Mouse (Mus musculus) cerebellum, adult 11-12 months (tissue): ENCODE results near the gene Epn2.
"Not testable (repeated sequence)": the region's sequence is repeated elsewhere in the genome, so short reads cannot be mapped to it uniquely, and the experiment has no call there.

ENCODE experiments used
- DNase-seq: peaks from one replicate; pipeline ENCODE4 v3.0.0; 2022

Epn2 gene

DNA sequence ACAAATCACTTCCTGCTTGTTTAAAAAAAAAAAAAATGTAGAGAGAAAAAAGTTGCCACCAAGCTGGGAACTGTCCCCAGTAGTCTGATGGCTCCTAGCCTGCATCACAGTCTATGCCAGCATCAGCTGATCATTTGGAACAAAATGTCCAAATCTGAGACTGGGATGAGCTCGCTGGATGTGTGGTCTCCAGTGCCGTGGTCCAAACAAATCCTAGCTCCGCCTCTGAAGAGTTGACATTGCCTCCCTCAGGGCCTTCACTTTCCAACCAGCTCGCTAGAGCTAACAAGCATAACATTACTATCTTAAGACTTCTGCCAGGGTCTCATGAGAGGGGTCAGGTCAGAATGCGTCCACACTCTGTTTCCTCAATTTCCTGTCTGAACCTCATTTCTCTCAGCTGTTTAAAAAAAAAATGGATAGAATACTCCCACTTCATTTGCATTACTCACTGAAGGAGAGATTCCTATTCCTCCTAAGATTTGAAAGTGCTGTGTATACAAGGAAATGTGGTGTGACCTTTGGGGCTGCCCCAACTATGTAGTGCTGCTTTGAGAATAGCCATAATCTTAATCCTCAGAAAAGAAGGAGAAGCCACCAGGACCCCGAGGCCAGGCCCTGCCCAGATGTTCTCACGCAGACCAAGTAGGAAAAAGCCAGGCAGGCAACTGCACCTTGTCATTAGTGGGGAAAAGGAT, 11.2 kb upstream of the Epn2 start:
- no peak for DNase-seq

DNA sequence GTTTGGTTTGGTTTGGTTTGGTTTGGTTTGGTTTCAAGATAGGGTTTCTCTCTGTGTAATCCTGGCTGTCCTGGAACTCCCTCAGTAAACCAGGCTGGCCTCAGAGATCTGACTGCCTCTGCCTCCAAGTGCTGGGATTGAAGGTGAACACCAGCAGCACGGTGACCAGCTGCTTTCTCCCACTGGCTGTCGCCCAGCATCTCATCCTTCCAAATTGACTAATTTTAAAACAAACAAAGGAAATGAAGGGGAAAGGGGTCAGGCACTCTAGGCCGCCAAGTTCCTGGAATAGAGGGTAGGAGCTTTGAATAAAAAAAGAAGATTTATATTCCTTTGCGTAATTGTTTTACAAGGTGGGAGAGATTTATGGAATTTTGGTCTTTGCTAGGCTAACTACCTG, 5.9 kb upstream of the Epn2 start:
- no peak for DNase-seq

DNA sequence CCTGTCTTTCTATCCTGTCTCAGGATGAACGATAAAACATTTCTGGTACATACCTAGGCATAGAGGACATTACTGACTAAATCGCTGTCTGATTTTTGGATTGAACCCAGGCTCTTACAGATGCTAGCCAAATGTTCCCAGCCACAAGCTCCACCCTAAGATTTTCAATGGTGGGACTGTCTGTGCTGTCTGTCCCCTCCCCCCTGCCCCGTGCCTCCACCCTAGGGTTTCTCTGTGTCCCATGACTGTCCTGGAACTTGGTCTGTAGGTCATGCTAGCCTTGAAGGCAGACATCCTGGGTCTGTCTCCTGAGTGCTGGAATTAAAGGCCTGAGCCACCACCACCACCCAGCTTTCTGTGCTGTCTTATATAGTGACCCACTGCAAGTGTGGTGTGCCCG, 5.3 kb upstream of the Epn2 start:
- DNase-seq, result no peak

DNA sequence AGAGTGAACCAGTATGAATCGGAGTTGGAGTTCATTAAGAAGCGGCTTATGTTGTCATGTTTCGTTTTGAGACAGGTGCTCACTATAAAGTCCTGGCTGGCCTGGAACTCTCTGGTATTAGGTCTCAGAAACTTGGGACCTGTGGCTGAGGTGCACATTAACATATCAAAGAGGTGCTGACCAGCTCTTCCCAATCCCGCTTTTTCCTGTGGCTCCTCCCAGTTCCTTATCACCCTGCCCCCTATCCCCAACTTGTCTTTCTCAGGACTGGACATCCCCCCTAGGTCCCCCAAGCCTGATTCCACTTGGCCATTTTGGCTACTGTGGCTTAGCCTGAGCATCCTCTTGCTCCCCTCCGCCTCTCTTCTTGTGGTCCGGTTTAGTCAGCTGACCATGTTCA, 4.6 kb upstream of the Epn2 start:
- no peak for DNase-seq

DNA sequence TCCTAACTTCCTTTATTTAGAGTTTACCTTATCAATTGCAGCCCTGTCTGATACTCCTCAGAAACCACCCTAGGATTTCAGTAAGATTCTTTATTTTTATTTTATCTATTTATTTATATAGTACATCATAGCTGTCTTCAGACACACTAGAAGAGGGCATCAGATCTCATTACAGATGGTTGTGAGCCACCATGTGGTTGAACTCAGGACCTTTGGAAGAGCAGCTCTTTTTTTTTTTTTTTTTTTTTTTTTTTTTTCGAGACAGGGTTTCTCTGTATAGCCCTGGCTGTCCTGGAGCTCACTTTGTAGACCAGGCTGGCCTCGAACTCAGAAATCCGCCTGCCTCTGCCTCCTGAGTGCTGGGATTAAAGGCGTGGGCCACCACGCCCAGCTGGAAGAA, 3.3 kb upstream of the Epn2 start:
- not testable (repeated sequence) for DNase-seq

DNA sequence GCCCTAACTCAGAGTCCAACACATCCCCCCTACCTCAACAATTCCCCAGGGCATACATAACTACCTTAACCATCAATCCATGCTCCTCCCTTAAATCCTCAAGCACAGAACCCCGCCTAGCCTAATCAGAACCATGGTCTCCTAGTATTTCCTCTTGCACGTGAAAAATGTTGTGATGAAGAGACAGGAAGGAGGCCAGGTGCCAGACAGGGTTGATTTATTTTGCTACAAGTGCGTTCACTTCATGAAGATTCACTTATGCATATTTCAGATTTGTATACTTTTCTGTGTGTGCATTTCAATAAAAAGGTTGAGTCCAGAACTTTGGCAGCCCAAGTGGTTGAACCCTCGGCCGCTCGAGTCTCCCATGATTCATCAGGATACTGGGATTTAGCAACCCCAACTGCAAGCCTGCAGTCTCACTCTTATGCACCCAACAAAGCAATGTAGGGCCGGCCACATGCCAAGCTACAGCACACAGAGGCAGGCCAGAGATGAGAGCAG, 443 bp upstream of the Epn2 start:
- peak; percentile 57 for DNase-seq

DNA sequence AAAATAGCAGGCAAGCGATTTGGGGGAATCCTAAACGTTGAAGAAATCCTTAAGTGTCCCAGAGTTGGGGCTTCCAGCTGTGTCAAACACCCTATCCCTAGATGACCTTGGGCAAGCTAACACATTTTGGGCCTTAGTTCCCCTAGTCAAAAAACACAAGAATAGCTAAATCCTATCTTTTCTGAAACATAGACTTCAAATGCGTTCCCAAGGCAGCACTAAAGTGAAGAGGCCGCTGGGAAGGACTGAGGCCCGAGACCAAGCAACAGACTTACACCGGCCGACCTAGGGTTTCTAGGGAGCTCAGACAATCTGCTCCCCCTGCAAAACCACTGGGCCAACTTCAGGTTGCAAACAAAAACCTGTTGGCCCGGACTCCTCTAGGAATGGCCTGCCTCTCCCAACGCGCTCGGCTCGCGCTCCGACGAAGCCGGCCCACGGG, 925 bp downstream of the Epn2 start:
- DNase-seq, result no peak

DNA sequence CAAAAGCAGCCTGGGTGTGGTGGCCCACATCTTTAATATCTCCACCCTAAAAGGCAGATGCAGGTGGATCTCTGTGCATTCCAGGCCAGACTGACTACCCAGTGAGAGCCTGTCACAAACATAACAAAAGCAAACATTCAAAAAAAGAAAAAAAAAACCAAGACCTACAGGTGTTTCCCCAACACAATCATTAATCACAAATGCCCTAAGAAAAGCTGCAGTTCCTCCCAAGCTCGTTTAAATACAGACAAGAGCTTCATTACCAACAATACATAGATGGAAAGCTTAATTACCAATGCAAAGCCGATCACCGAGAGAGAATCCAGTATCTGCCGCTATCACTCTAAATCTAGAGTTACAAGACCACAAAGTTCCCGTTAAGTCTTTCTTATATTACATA, 1.5 kb downstream of the Epn2 start:
- DNase-seq, result no peak

DNA sequence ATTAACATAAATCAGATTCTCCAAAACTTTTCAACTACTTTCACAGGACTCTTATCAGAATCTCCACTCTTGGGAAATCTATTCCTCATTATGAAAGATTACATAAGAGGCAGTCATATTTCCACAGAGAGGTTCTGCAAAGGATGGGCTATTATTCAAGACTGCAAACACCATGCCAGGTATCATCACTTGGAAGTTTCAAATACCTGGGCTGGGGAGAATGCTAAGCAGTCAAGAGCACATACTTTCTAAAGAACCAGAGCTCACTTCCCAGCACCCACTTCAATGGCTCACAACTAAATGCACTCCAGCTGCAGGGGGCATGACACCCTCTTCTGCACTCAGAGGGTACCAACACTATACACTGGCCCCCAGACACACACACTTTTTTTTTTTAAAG, 2.1 kb downstream of the Epn2 start:
- no peak for DNase-seq

DNA sequence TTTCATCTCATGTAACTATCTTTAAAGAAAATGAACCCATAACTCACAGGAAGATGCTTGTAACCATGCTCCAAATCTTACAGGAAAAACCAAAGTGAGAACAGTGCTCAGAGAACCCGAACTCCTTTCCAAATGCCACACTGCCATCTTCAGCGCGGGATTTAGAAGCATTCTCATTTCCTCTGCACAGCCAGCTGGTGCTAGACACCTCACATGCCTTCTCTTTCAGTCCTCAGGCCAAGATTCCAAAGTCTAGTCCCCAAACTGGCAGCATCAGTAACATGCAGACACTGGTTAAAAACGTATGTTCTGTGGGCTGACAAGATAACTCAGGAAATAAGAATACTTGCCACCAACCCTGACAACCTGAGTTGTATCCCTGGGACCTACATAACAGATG, 6.2 kb downstream of the Epn2 start:
- no peak for DNase-seq

DNA sequence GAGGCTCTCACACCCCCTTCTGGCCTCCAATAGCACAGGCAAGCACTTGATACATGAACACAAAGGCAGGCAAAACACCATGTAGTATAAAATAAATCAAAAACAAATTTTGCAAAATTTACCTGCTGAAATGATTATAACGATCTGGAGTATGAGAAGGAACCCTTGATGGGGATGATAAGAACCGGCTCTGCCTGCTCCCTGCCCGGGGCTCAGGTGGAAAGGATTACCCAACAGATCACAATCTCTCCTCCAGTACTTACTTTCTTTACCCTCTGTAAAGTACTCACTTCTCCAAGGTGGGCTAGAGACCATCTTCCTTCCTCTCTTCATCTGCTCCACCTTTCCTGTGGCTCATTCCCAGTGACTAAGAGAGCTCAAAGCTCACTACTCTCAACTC, 8.3 kb downstream of the Epn2 start:
- DNase-seq, result no peak

DNA sequence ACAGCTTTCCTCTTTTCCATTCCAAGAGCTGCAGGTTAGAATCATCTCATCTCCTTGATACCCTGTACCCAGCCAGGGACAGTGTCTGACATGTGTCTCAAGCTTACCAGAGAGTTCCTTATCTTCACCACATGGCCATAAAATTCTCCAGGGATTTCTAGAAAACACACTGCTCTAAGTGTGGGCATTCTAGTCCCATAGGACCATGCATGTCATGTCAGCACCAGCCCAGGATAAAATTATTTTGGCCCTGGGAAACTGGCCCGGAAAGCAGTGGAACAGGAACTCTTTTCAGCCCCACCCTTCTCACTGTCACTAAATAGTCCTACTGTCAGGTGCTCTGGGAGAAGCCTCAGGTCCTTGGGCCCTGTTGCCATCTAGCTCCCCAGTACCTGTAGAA, 9.8 kb downstream of the Epn2 start:
- no peak for DNase-seq

DNA sequence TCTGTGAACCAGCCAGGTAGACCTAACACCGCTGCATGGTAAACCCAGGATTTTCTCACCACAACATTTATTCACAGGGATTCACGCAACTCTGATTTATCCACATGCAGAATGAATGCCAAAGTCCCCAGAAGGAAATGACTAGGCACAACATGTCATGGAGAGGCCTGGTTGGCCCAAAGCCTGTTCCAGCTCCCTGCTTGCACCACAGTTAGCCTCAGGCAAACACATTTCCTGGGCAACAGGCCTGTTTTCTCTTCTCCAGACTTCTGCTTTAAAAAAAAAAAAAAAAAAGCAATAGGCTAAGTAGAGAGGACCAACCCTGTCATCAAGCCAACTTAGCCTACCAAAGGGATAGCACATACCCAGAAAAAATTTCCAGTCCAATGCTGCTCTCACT, 14.9 kb downstream of the Epn2 start:
- DNase-seq, result peak; percentile 91

DNA sequence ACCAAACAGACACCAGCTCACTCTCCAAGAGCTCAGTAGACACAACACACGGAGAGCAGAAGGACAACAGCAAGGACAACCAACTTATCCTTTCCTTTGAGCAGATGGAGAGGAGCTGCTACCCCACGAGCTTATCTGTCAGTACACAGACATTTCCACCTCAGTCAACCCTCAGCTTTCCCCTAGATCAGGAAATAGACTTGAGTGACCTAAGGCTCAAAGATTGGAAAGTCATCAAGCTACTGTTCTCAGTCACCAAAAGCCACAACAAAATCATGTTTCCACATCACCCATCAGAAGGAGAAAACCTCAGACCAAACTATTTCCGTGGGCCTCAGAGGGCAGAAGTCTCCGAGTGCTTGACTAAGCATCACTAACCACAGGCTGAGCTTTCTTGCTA, 15.5 kb downstream of the Epn2 start:
- DNase-seq, result no peak

DNA sequence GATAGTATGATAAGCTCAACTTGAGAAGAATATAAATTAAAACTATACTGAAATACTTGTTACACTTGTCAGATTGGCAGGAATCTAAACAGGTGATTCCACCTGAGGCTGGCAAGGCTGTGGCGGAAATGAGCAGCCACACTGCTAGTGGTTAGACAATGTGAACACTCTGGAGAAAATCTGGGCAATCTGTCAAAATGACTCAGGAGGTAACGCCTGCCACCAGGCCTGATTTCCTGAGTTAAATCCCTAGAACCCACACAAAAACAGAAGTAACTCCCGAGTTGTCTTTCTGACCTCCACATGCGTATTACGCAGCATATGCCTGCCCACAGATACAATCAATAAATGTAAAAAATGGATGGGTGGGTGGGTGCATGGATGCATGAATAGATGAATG, 17.1 kb downstream of the Epn2 start:
- peak; percentile 75 for DNase-seq

DNA sequence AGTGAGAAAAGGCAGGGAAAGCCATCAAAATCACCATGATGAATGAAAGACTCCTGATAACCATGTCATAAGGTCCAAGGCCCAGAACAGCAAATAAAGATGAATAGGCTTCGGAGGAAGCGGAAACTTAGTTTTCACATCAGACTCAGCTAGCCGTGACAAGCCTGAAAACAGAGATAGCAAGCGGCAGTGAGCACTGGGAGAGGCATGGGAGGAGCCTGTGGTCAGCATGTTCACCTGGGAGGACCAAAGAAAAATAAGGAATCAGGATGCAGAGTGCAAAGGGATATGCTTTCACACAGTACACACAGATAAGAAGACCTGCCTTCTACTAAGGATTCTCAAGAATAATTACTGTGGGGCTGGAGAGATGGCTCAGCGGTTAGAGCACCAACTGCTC, 19.9 kb downstream of the Epn2 start:
- no peak for DNase-seq

DNA sequence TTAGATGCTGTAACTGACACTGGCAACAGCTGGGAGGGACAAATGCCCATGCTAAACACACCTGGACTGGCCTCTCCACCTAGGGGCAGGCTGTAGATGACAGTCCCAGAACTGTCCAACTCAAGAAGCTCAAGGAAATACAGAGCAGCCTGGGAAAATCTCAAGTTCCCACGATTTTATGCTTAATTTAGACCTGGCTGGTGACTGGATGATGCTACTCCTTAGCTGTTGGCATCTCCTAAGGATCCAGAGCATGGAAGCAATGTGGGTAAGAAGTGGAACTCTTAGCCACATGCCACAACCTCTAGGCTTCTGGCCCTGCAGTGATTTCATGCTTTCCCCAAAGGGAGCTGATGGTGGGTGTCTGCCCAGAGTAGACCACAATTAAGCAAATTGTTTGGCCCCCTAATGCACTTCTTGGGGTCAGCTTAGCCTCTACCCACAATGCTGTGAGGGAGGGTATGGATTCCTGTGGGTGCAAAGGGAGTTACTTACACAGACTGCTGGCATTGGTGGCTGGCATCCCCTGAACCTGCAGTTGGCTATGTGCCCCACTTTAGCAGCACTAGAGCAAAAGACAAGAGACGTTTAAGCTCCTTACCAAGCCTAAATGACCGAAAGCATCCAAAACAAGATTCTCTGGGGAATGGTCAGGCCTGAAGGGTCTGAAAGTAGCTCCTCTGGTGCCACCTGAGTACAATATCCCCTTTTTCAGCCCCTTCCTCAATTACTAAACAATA, 26.3 kb downstream of the Epn2 start:
- peak; percentile 74 for DNase-seq

DNA sequence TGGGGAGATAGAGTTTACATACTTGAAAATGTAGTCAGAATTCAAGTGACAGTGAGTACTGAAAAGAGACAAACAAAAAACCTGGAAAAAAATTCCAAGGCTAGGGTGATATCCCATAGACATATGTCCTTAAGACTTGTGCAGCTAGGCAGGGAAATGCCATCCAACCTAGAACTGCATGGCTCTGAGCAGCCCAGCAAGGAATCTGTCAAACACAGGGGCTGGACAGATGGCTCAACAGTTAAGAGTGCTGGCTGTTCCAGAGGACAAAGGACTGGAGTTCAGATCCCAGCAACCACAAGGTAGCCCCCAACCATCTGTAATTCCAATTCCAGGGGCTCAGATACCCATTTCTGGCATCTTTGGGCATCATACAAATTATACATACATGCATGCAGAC, 28.9 kb downstream of the Epn2 start:
- no peak for DNase-seq

DNA sequence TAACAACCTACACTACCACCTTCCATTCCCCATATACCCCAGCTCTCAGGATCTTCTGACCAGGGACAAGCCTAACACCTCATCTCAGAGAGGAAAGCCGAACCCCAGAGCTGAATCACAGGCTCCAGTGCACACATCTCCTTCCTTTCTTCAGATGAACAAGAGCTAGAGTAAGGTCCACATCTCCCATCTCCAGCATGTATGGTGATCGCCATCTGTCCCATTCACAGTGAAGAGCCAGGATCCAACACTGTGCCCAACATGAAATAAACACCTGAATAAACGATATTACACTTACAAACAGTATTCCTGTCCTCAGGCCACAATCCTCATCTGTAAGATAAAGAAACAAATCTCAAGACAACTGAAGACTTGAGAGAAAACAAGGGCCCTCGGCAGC, 31.8 kb downstream of the Epn2 start:
- no peak for DNase-seq

DNA sequence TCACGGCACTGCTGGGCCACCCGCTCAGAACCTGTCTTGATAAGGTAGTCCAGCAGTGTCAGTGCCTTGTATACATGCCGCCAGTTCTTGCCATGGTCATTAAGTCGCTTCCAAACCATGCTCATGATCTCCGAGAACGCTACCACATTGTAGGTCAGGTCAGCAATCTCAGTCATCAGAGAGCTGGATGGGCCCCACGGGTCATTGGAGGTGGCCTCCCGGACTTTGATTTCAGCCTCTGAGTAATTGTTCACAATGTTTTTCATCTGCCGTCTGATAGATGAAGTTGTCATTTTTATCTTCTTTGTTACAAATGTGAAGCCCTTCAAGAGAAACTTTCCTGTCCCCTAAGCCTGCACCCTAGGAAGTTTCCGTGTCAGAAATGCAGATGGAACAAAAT, 33.0 kb downstream of the Epn2 start:
- DNase-seq, result no peak

DNA sequence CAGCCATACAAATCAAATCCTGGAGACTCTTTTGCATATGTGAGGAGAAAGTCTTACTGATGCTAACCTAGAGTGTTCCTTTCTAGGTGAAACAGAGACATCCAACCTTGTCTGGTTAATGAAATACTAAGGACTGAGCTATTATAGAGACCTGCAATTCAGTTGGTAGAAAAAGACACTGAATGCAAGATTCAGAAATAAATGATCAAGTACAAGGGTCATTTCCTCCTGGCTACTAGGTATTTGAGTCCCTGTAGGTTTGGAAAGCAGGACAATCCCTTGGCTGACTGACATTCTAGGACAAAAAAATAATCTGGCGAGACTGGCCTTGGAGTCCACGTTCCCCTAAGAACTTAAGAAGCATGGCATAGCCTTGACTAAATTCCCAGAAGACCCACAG, 33.9 kb downstream of the Epn2 start:
- DNase-seq, result no peak

DNA sequence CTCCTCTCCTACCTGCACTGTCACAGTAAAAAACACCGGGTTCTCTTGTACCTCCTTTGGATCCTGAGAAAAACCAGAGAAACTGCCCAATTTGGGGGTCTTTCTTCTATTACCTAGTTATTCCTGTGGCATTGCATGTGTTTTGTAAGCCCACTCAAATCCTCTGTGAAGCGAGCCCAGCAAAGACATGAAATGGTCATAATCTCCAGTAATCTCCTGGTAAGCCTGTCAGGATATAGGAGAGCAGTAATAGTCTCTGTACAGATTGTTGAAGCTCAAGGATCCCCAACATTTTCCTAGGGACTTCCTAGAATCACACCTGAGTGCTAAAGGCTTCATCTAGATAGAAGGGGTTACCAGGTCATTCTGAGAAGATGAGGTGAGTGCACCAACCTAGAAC, 38.4 kb downstream of the Epn2 start:
- no peak for DNase-seq

DNA sequence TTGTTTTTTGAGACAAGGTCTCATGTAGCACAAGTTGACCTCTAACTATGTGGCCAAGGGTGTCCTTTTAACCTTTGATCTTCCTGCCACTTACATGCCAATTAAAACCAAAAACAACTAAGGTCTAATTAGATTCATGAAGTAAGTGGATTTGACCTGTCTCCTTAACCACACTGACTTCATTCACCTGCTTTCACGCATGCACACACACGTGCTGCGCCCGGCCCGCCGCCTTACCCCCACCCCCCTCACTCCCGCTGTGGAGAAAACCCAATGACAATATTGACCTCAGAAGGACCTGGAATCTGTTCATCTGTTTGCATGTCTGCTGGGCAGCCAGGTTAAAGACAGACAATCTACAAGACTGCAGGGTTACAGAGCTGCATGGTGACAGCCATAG, 38.8 kb downstream of the Epn2 start:
- DNase-seq, result no peak

DNA sequence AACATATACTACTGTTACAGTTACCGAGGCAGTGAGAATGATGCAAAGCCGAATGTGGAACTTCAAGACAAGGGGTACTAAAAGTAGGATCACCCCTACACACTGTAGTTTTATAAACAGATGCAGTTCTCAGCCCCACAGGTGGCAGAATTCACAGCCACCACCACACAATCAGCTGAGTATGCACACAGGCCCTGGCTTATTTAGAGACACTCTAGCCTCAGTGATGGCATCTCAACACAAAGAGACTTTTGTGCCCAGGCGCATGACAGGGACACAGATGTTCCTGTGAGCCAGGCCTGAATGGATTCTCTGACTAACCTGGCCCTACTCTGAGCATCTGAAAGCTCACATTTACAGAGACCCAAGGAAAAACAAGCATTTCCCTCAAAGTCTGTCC, 42.1 kb downstream of the Epn2 start:
- DNase-seq, result no peak

DNA sequence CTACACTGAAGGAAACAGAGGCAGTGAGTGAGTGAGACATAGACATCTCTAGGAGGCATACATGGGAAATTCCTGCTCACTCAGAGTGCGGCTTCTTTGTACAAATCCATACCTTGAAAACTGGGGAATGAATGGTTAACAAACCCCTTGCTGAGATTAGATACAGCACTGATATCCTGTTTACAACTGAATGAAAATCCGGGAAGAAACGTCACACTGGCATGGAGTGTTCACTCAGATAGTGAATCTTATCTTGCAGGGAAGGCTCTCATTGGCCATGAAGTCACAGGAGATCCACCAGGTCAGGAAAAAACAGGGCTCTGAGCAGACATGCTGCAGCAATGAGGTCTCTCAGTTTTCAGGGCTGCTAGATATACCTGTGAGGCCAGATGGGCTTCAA, 42.5 kb downstream of the Epn2 start:
- DNase-seq, result no peak
